Mouse (Mus musculus) gastrocnemius, postnatal 4 days (tissue): ENCODE data around the gene Tnp1. TPM values are rescaled to one million over a fixed set of nuclear protein-coding genes. Genes with fewer than 3 reads are reported as not detected.

Experiments
- DNase-seq, 2 experiments: peaks; one replicate each; pipeline ENCODE4 v3.0.0; 2021 to 2022; ENCODE audit warnings: low spot score in 2 of 2, mixed read lengths in 2 of 2
- long read RNA-seq, 2 experiments: library from polyadenylated mRNA; stranded (forward); transcript quantifications; one replicate each; pipeline ENCODE4 v2.0.0; 2021
- total RNA-seq, 2 experiments: library from RNA; stranded (reverse); gene quantifications; 2 replicates each; pipeline ENCODE4 v1.2.3; 2021

The Tnp1 gene
- total RNA-seq = not detected
- long read RNA-seq, experiment 1 = 0 reads
- long read RNA-seq, experiment 2 = 0 reads

DNA sequence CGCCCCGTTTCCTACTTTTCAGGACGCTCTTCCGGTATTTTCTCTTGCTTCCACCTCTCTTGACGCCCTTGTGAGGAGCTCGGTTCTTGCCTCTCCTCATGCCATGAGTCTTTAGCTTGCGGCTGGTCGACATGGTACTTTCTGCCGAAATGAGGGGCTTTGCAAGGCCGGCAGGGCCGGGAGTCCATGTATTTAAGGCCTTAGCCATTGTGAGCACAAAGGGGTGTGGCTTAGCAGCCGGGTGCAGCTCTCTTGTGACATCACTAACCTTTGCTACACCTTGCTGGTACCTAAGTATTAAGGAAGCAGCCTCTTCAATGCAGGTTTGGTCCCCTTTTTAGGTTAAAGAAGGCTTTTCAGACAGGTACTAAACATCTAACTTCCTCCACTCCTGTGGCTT is at the start of gene Tnp1:
Gene Tnp1, minus strand, starts transcription at position 179 of the 400 bp plus-strand sequence.
- DNase-seq = no peak

DNA sequence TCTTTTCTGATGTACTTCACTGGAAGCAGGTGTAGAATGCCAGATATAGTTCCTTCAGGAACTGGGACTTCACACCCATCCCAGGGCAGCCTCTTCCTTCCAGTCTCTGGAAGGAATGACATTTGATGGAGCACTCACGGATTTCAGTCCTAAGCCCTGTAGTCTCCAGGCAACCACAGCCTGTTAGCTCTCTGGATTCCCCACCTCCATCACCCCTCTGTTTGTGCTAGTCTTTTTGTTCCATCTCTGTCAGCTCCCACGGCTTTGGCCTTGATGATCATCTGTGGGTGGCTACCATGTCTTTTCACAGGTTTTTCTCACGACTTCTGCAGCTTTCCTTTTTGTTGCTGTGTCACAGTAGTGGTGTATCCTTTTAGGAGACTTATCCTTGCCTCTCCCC is 48.6 kb upstream of the Tnp1 start:
- DNase-seq = no peak

DNA sequence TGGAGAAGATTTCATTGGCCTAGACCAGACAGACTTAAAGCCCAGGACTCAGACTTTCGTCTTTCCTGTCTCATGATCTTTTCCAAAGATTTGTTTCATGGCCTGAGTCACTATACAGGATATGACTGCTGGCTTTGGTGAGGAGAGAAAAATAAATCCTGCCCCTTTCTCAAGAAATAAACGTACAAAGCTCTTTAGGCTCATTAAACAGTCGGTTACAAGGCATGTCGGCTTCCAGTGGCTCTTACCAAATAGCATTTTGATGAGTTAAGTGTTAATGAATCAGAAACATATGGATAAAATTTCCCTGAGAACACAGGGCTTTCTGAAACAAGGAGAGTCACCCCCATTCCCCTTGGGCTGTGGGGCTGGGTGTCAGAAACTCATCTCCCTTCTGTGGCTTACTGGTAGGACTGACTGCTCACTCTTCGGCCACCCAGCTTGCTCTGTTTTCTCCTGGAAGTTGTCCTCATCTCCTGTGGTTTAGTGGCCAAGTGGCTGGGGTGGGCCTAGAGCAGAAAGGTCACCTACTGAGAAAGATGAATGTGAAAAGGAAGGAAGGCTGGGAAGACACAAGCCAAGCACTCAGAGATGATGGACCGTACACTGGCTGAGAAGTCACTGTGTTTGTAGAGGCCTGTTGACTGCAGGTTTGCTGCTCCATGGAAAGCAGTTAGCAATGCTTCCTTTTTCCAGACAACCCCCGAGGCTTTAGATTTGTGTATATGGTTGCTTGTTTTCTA is 46.0 kb upstream of the Tnp1 start:
- no peak for DNase-seq

DNA sequence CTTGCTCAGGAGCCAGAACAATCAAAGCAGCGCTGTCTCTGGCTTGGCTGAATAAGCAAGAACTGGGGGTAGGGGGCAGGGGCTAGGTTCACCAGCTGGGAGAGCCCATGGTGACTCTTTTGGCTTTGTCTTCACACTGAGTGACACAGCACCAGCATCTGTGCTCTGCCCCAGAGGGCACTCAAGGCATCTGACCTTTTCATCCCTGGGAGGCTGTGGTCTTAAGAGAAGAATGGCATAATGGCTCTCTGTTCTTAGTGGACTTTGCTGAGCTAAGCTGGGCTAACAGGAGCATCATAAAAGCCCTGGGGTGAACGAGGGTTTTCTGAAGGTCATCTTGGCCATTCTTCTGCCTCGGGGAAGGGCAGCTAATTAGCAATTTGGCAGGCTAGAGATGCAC is 44.6 kb upstream of the Tnp1 start:
- no peak for DNase-seq

DNA sequence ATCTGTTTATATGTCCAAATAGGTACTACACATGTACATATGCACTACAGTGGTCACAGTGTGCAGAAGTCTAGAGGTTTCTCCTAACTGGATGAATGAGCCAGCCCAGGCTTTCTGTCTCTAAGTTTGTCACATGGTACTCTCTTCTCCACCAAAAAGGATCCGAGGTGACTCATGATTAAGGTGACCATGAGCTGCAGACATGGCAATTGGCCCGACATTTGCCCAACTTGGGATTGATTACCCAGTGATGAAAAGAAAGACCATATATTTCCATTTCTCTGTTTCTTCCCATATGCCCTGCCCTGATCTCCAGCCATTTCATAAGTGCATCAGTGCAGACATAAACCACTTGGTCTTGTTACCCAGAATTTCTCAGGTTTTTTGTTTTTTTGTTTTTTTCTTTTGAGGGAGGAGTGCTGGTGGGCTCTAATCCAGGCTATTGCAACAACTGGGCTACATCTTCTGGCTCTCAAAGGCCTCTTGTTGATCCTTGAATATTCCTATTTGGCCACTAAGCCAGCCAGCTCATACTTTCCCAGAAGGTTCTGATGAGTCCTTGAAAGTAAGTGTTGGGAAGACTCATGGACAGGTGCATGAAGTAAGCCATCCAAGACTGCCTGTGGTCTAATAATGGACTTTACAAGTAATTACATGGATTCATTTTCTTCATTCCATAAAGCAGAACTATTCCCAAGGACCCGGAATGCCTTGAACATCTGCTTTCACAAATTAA is 40.7 kb upstream of the Tnp1 start:
- no peak for DNase-seq

DNA sequence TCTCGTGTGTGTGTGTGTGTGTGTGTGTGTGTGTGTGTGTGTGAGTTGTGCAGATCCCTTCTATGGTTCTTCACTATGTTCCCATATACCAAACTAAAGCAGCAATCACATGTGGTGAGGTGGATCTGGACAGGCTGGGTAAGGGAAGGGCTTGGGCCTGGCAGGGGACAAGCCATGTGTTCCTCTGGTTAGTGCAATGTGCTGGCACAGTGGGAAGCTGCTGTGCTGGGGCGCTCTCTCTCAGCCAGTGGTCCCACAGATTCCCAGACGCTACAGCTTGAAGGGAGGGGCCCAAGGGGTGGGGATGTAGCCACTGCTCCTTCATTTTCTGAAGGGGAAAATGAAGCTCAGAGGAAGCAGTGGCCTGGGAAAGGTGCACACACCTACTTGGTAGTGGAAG is 40.1 kb upstream of the Tnp1 start:
- DNase-seq = no peak

DNA sequence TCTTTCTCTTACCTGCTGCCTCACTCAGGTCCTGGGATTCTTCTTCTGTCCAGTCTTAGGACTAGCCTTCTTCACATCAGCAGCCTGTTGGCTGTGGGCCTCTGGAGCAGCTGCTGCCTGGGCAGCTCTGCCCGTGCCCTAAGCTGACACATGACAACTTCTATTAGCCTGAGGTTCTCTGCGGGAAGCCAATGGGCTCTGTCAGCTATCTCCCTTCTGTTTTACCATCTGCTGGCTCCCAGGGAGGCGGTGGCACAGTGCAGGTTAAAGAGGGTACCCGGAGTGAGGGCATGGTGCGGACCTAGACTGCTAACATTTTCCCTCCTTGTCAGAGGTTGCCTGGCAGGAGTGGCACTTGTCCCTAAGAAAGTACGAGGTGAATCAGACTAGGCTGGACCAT is 39.5 kb upstream of the Tnp1 start:
- DNase-seq = peak in 1 of 2 experiments; percentile 33

DNA sequence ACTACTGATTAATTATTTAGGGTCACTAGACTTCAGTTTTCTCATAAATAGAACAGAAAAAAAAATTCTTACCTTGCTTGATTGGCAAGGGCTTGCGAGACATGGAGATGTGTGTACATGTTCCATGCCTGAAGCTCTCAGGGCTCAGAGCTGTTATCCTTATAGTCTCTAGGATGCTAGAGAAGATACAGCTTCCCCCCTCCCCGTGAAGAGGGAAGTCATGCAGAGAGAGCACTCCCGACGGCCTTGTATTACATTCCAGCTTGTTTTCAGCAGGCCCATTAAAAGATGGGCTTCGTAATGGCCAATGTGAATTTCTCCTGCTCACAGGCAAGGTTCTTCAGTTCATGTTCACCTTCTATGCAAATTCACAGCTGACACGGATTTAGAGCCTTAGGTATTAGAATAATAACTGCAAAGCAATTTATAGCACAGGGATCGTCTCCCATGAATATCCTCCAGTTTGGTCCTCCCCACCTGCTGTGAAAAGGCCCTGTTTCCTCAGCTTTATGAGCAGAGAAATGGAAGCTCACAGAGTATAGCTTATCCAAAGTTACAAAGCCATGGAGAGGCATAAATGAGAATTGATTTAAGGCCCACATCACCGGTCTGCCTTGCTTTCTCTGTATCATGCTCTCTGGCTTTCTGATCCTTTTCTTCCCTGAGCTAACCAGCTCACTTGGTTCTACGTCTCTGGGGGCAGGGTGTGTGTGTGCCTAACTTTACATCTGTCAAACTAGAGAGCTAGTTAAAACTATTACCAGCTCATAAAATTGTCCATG is 38.0 kb upstream of the Tnp1 start:
- no peak for DNase-seq

DNA sequence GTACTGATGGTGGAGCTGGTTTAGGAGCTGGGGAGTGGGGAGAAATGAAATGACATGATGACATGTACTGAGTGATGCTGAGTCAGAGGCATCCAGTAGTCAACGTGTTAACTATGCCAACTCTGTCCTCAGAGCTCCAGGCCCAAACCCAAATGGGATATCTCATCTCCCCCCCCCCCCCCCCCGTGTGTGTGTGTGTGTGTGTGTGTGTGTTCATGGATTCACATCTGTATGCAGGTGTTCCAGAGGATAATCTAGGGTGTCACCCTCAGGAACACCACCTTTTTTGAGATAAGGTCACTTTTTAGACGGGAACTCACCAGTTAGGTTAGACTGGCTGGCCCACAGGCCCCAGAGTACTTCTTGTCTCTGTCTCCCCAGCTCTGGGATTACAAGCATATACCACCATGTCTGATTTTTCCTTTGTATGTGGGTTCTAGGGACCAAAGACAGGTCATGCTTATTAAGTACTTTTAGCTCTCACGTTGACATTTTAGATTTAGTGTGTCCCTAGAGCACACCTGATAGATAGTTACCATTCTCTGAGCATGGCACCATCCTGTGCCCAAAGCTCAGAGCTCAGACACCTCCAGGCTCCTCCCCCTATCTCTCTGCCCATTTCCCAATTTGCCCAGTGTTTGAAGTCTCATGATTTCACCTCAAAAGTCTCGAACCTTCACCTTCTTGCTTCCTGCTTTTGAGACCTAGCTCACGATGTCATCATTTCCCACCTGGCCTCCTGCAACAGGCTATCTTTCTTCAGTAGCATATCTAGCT is 31.4 kb upstream of the Tnp1 start:
- no peak for DNase-seq

DNA sequence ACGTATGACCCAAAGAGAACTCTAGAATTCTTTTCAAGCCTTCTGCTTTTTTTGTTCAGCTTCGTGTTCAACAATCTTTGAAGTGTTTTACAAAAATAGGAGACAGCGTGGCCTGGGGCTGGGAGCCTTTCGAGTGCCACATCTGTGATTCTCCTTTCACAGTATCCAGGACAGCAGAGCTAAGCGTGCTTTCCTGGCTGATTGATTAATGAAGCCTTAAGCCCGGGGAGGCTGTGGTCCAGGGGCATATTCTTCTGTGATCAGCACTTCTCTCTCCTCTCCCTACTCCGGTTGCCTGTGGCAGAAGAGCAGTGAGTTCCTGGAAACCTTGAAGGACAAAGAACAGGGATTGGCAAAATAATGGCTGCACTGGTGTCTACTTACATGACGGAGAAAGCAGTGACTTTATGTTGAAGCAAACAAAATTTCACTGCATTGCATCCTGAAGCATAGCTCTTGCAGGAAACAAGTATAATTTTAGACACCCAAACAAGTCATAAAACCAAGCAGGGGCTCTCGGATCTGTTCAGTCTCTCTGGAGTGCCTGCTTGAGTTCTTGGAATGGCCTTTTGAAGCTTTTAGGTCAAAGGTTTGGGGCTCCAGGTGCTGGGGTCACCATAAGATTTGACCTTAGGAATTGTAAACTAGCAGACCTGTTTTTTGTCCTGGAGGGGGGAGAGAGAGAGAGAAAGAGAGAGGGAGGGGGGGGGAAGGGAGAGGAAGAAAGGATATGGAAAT is 30.4 kb upstream of the Tnp1 start:
- no peak for DNase-seq

DNA sequence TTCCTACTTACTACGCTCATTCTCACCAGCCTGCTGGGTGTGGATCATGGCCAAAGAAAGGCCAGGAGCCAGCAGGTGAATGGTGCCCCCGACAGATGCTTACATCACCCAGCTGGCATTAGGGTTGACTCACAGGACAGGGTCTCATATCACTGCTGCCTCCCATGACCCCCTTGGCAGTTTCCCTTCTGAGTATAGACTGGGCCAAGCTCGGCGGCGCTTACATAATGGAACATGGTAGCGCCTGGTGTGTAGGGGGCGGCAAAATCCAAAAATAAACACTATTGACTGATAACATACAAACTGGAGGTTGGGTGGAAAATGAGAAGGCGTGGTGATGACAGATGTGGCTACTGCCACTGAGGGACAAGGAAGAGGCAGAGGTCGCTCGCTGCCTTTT is 28.0 kb upstream of the Tnp1 start:
- no peak for DNase-seq

DNA sequence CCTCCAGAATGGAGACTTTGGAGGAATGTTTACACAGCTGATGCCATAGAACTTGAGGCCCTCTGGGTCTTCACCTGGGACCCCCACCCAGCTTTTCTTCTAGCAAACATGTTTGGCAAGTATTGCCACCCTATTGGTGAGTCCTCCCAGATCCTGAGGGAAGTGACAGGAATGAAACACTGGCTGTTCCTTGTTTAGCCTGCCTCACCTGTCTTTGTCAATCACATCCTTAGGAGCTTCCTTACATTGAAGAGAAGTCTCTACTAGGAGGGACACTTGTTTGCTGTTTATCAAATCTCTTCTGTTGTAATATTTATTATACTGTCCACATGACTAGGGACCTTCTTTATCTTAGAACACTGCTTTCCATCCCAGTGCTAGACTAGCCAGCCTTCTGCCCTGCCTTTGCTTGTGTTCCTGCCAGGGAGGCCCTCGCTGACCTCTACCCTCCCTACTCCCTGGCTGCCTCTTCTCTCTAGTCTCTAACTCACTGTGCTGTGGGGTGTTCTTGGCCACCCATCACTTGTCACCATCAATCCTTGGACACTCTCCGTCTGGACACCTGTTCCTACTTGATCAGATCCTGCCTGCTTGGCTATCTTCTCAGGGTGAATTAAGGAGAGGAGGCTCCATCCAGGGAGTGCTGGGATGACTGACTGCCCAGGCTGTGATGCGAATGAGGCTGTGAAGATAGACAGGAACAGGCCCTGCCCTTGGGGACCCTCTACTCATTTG is 25.1 kb upstream of the Tnp1 start:
- no peak for DNase-seq

DNA sequence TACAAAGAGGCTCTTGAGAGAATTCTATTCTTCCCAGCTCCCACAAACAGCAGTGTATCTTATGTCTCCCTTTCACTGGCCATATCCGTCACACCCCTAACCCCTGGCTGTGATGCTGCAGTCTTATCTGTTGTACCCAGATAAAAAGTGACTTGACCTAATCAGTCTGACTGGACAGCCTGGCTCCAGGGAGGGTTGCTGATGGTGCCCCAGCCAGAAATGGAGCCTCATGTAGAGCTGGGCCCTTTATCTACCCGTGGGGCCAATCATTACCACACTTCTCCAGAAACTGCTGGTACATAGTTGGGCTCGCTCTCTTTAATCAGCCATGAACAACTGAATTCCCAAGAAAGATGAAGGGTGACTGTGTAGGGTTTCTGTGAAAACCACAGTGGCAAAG is 22.8 kb upstream of the Tnp1 start:
- DNase-seq = no peak

DNA sequence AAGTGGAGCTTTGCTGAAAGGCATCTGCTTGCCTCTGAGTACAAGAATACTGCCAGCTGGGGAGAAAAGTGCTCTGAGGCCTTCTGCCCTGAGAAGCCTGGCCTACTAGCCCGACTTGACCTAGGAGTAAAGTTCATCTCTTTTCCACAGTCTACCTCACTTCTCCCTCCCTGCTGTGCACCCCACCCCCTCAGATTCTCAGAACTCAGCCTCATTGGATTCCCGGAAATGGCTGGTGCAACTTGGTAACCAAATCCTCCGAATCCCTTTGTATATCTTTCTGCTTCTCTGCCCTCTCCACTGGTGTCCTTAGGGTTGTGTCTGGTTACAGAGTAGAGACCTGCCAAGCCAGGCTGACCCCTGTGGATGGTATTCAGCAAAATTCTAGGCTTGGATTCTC is 20.8 kb upstream of the Tnp1 start:
- DNase-seq = no peak

DNA sequence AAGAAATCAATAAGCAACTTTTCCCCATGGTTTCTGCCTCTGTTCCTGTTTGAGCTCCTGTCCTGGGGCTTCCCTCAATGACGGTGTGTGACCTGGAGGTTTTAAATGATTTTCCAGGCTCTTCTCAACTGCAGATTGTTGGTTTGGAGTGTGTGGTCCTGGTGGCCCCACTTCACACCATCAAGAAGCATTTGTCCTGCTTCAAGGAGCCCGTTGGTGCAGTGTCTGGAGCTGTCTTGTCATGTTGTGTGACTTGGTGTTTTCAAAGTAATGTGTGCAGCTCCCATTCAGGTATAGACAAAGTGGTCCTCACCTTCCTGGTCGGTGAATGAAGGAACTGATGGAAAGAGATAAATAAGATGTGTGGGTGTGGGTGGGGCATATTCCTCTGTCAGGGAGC is 20.0 kb upstream of the Tnp1 start:
- DNase-seq = no peak

DNA sequence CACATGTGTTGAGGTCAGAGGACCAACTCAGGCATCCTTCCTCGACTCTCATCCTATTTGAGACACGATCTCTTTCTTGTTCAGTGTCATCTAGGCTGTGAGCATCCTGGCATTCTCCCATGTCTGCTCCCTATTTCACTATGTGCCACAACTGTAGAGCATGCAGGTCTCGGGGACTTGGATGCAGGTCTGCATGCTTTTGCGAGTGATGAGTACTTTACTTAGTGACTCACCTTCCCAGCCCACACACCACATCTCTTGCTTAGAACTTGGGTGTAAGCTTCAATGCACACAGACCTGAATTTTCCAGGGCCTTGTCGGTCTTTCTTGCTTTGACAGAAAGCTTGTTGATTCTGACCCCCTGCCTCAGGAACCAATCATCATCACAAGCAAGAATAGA is 16.8 kb upstream of the Tnp1 start:
- no peak for DNase-seq

DNA sequence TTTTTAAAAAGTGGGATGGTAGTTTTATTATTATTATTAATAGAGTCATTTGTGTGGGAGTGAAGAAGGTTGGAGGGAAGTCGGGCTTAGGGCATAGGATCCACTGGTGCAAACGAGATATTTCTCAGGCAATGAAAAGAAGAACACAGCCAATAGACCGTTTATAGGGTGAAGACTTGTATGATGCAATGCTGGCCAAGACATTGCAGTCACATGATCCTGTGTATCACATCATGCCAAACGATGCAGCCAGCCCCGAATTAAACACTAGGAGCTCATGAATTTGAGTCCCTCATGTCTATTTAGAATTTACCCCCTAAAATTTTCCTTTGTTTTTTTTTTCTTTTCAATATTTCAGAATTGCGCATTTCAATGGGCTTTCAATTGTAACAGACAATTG is 13.0 kb upstream of the Tnp1 start:
- DNase-seq = no peak

DNA sequence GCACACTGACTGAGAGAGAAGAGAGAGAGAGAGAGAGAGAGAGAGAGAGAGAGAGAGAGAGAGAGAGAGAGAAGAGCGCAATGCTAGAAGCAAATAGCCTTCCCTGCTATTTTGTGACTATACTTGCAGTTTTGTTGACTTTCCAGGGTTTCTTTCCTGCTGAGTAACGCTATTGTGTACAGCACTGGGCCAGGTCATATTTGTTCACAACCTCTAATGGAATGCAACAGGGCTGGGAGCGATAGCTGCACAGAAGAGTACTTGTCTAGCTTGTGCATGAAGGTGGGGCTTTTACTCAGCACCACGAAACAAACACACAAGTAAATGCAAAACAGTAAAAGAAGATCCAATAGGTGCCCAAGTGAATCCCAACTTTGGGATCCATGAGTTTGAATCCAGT is 11.7 kb upstream of the Tnp1 start:
- no peak for DNase-seq

DNA sequence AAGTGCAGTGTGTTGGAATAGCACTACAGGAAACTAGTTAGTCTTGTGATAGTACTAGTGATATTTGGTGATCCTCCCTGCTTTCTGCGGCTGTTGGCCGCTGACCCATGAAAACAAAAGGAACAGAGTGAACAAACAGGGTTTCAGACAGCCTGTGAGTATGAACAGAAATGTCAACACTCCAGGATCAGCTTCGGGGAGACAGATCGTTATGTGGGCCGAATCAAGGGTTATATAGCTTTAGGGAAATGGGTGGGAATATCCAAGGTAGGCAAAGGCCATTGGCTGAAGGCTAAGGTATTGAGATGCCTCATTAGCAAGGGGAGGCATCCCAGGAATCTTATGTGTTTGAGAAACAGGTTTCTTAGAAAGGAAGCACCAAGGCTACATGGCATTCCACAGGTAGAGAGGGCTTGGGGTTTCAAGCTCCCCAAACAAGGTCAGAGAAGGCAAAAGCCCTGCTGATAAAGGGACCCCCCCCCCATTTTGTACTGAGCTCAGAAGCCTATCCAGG is 11.1 kb upstream of the Tnp1 start:
- no peak for DNase-seq

DNA sequence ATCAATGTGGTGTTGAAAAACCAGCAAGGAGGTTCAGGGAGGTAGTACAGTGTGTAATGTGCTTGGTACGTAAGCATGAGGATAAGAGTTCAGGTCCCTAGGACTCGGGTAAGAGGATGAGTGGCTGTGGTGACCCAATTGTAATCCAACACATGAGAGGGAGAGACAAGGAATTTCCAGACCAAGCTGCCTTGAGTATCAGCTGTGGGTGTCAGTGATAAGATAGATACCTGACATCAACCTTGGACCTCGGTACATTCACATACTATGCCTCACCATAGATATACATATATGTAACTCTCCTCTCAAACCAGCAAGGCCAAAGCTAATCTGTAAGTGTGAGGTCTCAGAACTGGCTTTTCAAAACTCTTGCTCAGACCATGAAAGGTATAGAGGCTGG is 10.4 kb upstream of the Tnp1 start:
- no peak for DNase-seq
